Mouse (Mus musculus): Measurements from ENCODE around the gene Iqcf3. TPM values are rescaled to one million over a fixed set of nuclear protein-coding genes. Genes with fewer than 3 reads are reported as not detected.
"Not testable (repeated sequence)": the region's sequence is repeated elsewhere in the genome, so short reads cannot be mapped to it uniquely, and the experiment has no call there.

Gene Iqcf3
- polyA plus RNA-seq, 1 experiment from 2014 or later, result not detected

GRCm38 (mm10) chr9:106499667-106500066, 61.8 kb downstream of the Iqcf3 start, which contains the start of gene Iqcf1:
Iqcf1 (plus strand) TSS chr9:106499967.
- no peaks in the 10 kb centered on the region for H3K36me3 ChIP-seq (ENCODE audit: control insufficient read depth, insufficient read depth)
- no peaks in the 10 kb centered on the region for H3K27me3 ChIP-seq (replicated peaks; ENCODE audit: control insufficient read depth, insufficient read depth, low read length)
- TF ChIP-seq CTCF (IDR thresholded peaks at IDR 0.05; ENCODE audit: low read depth), result no peak
- H3K9ac ChIP-seq (ENCODE audit: low read depth, low read length), result no peak within 1 kb of the TSS
- no peak within 1 kb of the TSS for H3K4me3 ChIP-seq (ENCODE audit: low read depth, low read length)
- no peaks in the 10 kb centered on the region for H3K4me1 ChIP-seq (replicated peaks; ENCODE audit: control insufficient read depth, insufficient read depth, low read length)
- WGBS, result 90% methylated on average over 6 of the region's 6 CpGs
- H3K9me3 ChIP-seq (ENCODE audit: control insufficient read depth), result no peaks in the 10 kb centered on the region
- no peak within 1 kb of the TSS for H3K4me2 ChIP-seq (replicated peaks; ENCODE audit: low read depth)
- no peak within 1 kb of the TSS for H3K27ac ChIP-seq (ENCODE audit: low read depth, low read length)
- ATAC-seq, result no peak

- not testable (repeated sequence) for H3K4me1 ChIP-seq (replicated peaks; ENCODE audit: control insufficient read depth, insufficient read depth, low read length); H3K9ac ChIP-seq (ENCODE audit: low read depth, low read length); H3K4me3 ChIP-seq (ENCODE audit: low read depth, low read length); H3K4me2 ChIP-seq (replicated peaks; ENCODE audit: low read depth); ATAC-seq; H3K9me3 ChIP-seq (ENCODE audit: control insufficient read depth); H3K27me3 ChIP-seq (replicated peaks; ENCODE audit: control insufficient read depth, insufficient read depth, low read length); H3K27ac ChIP-seq (ENCODE audit: low read depth, low read length)
- peaks cover 37% of the 10 kb centered on the region for H3K36me3 ChIP-seq (ENCODE audit: control insufficient read depth, insufficient read depth)
- WGBS, result 88% methylated on average over 6 of the region's 6 CpGs
Measured at GRCm38 (mm10) chr9:106487602-106488001, 73.8 kb downstream of the Iqcf3 start.

- Histone ChIP-seq H3K4me2 (replicated peaks; ENCODE audit: low read depth) (no peak overlapping the region), H3K27ac (ENCODE audit: low read depth, low read length) (no peak overlapping the region; the same call in 1 of the 2 replicates), H3K9ac (ENCODE audit: low read depth, low read length) (no peak overlapping the region), H3K27me3 (replicated peaks; ENCODE audit: control insufficient read depth, insufficient read depth, low read length) (no peaks in the 10 kb centered on the region), H3K36me3 (ENCODE audit: control insufficient read depth, insufficient read depth) (peaks cover 56% of the 10 kb centered on the region), H3K9me3 (ENCODE audit: control insufficient read depth) (no peaks in the 10 kb centered on the region), H3K4me3 (ENCODE audit: low read depth, low read length) (no peak overlapping the region), H3K4me1 (replicated peaks; ENCODE audit: control insufficient read depth, insufficient read depth, low read length) (no peaks in the 10 kb centered on the region)
- no peak for ATAC-seq
- no peak for TF ChIP-seq CTCF (IDR thresholded peaks at IDR 0.05; ENCODE audit: low read depth)
- WGBS, result 86% methylated on average over 10 of the region's 10 CpGs
Measured at GRCm38 (mm10) chr9:106485076-106485475, 76.4 kb downstream of the Iqcf3 start.

- TF ChIP-seq CTCF (IDR thresholded peaks at IDR 0.05; ENCODE audit: low read depth), result no peak
- Histone ChIP-seq H3K27me3 (replicated peaks; ENCODE audit: control insufficient read depth, insufficient read depth, low read length) (no peaks in the 10 kb centered on the region), H3K4me2 (replicated peaks; ENCODE audit: low read depth) (no peak overlapping the region), H3K36me3 (ENCODE audit: control insufficient read depth, insufficient read depth) (peaks cover 68% of the 10 kb centered on the region), H3K4me1 (replicated peaks; ENCODE audit: control insufficient read depth, insufficient read depth, low read length) (no peaks in the 10 kb centered on the region), H3K27ac (ENCODE audit: low read depth, low read length) (no peak overlapping the region), H3K9ac (ENCODE audit: low read depth, low read length) (no peak overlapping the region), H3K9me3 (ENCODE audit: control insufficient read depth) (no peaks in the 10 kb centered on the region), H3K4me3 (ENCODE audit: low read depth, low read length) (no peak overlapping the region)
- ATAC-seq, result no peak
- 90% methylated on average over 17 of the region's 17 CpGs for WGBS
Measured at GRCm38 (mm10) chr9:106483606-106484005, 77.8 kb downstream of the Iqcf3 start.

GRCm38 (mm10) chr9:106483136-106483535, 78.3 kb downstream of the Iqcf3 start:
- 94% methylated on average over 10 of the region's 10 CpGs for WGBS
- Histone ChIP-seq H3K27ac (ENCODE audit: low read depth, low read length) (no peak overlapping the region), H3K4me2 (replicated peaks; ENCODE audit: low read depth) (no peak overlapping the region), H3K4me3 (ENCODE audit: low read depth, low read length) (no peak overlapping the region), H3K36me3 (ENCODE audit: control insufficient read depth, insufficient read depth) (peaks cover 68% of the 10 kb centered on the region), H3K27me3 (replicated peaks; ENCODE audit: control insufficient read depth, insufficient read depth, low read length) (no peaks in the 10 kb centered on the region), H3K9me3 (ENCODE audit: control insufficient read depth) (no peaks in the 10 kb centered on the region), H3K4me1 (replicated peaks; ENCODE audit: control insufficient read depth, insufficient read depth, low read length) (no peaks in the 10 kb centered on the region), H3K9ac (ENCODE audit: low read depth, low read length) (no peak overlapping the region)
- TF ChIP-seq CTCF (IDR thresholded peaks at IDR 0.05; ENCODE audit: low read depth), result no peak
- ATAC-seq, result no peak

GRCm38 (mm10) chr9:106482578-106483115, 78.8 kb downstream of the Iqcf3 start:
- no peaks in the 10 kb centered on the region for H3K4me1 ChIP-seq (replicated peaks; ENCODE audit: control insufficient read depth, insufficient read depth, low read length)
- H3K9me3 ChIP-seq (ENCODE audit: control insufficient read depth), result no peaks in the 10 kb centered on the region
- no peak overlapping the region for H3K27ac ChIP-seq (ENCODE audit: low read depth, low read length)
- ATAC-seq, result no peak
- no peaks in the 10 kb centered on the region for H3K27me3 ChIP-seq (replicated peaks; ENCODE audit: control insufficient read depth, insufficient read depth, low read length)
- TF ChIP-seq CTCF (IDR thresholded peaks at IDR 0.05; ENCODE audit: low read depth), result no peak
- no peak overlapping the region for H3K9ac ChIP-seq (ENCODE audit: low read depth, low read length)
- peaks cover 68% of the 10 kb centered on the region for H3K36me3 ChIP-seq (ENCODE audit: control insufficient read depth, insufficient read depth)
- H3K4me3 ChIP-seq (ENCODE audit: low read depth, low read length), result no peak overlapping the region
- 82% methylated on average over 17 of the region's 17 CpGs for WGBS
- no peak overlapping the region for H3K4me2 ChIP-seq (replicated peaks; ENCODE audit: low read depth)

GRCm38 (mm10) chr9:106481676-106482075, 79.8 kb downstream of the Iqcf3 start:
- no peaks in the 10 kb centered on the region for H3K9me3 ChIP-seq (ENCODE audit: control insufficient read depth)
- ATAC-seq, result no peak
- no peak for TF ChIP-seq CTCF (IDR thresholded peaks at IDR 0.05; ENCODE audit: low read depth)
- no peak overlapping the region for H3K27ac ChIP-seq (ENCODE audit: low read depth, low read length)
- peaks cover 68% of the 10 kb centered on the region for H3K36me3 ChIP-seq (ENCODE audit: control insufficient read depth, insufficient read depth)
- no peak overlapping the region for H3K4me2 ChIP-seq (replicated peaks; ENCODE audit: low read depth)
- no peak overlapping the region for H3K9ac ChIP-seq (ENCODE audit: low read depth, low read length)
- 93% methylated on average over 13 of the region's 13 CpGs for WGBS
- H3K27me3 ChIP-seq (replicated peaks; ENCODE audit: control insufficient read depth, insufficient read depth, low read length), result no peaks in the 10 kb centered on the region
- H3K4me1 ChIP-seq (replicated peaks; ENCODE audit: control insufficient read depth, insufficient read depth, low read length), result no peaks in the 10 kb centered on the region
- H3K4me3 ChIP-seq (ENCODE audit: low read depth, low read length), result no peak overlapping the region
